Mouse (Mus musculus): ENCODE data around the gene Anp32e. TPM values are rescaled to one million over a fixed set of nuclear protein-coding genes. Genes with fewer than 3 reads are reported as not detected.
"Not testable (repeated sequence)": the region's sequence is repeated elsewhere in the genome, so short reads cannot be mapped to it uniquely, and the experiment has no call there.

The Anp32e gene
- 153 and 197 TPM in 2 replicates for total RNA-seq (2015; ENCODE audit: low replicate concordance)
- 541 and 717 TPM in 2 replicates for total RNA-seq (2017; ENCODE audit: low replicate concordance)

- peak; percentile 91 for ATAC-seq (replicated peaks; ENCODE audit: low FRiP score, poor library complexity, severe bottlenecking)
These were observed at the start of gene Anp32e for GRCm38 (mm10) chr3:95928658-95929503. Gene Anp32e (plus strand): TSS chr3:95929246.

- peak; percentile 97 for ATAC-seq (replicated peaks; ENCODE audit: low FRiP score, poor library complexity, severe bottlenecking)
These were observed 46.8 kb upstream of the Anp32e start, which contains the start of gene Ciart for GRCm38 (mm10) chr3:95881979-95882815. Gene Ciart (minus strand): TSS chr3:95882251.

GRCm38 (mm10) chr3:95882816-95883425 is 46.1 kb upstream of the Anp32e start:
- ATAC-seq (replicated peaks; ENCODE audit: low FRiP score, poor library complexity, severe bottlenecking) = no peak; the same call in 1 of the 2 replicates

- no peak for ATAC-seq (replicated peaks; ENCODE audit: low FRiP score, poor library complexity, severe bottlenecking)
These were observed 44.6 kb upstream of the Anp32e start for GRCm38 (mm10) chr3:95884400-95884799.

- no peak for ATAC-seq (replicated peaks; ENCODE audit: low FRiP score, poor library complexity, severe bottlenecking)
These were observed 41.5 kb upstream of the Anp32e start for GRCm38 (mm10) chr3:95887596-95887995.

- no peak for ATAC-seq (replicated peaks; ENCODE audit: low FRiP score, poor library complexity, severe bottlenecking)
These were observed 39.4 kb upstream of the Anp32e start for GRCm38 (mm10) chr3:95889664-95890063.

- no peak for ATAC-seq (replicated peaks; ENCODE audit: low FRiP score, poor library complexity, severe bottlenecking)
These were observed 37.6 kb upstream of the Anp32e start, which contains the start of gene BC028528 for GRCm38 (mm10) chr3:95891211-95892065. Gene BC028528 (minus strand): TSS chr3:95892005.

- no peak for ATAC-seq (replicated peaks; ENCODE audit: low FRiP score, poor library complexity, severe bottlenecking)
These were observed 36.7 kb upstream of the Anp32e start for GRCm38 (mm10) chr3:95892066-95893052.

GRCm38 (mm10) chr3:95893126-95893525 is 35.9 kb upstream of the Anp32e start:
- ATAC-seq (replicated peaks; ENCODE audit: low FRiP score, poor library complexity, severe bottlenecking) = no peak

- peak; percentile 99 for ATAC-seq (replicated peaks; ENCODE audit: low FRiP score, poor library complexity, severe bottlenecking)
These were observed 35.3 kb upstream of the Anp32e start, which contains the start of gene Aph1a for GRCm38 (mm10) chr3:95893606-95894316. Gene Aph1a (plus strand): TSS chr3:95893969.

GRCm38 (mm10) chr3:95894317-95895160 is 34.5 kb upstream of the Anp32e start:
- ATAC-seq (replicated peaks; ENCODE audit: low FRiP score, poor library complexity, severe bottlenecking) = 0 out of 2 replicates have a peak, but pooled peaks have one; percentile 2

- ATAC-seq (replicated peaks; ENCODE audit: low FRiP score, poor library complexity, severe bottlenecking) = not testable (repeated sequence)
These were observed 33.5 kb upstream of the Anp32e start for GRCm38 (mm10) chr3:95895501-95895900.

GRCm38 (mm10) chr3:95899800-95900524 is 29.1 kb upstream of the Anp32e start:
- no peak for ATAC-seq (replicated peaks; ENCODE audit: low FRiP score, poor library complexity, severe bottlenecking)

- ATAC-seq (replicated peaks; ENCODE audit: low FRiP score, poor library complexity, severe bottlenecking) = no peak
These were observed 27.3 kb upstream of the Anp32e start for GRCm38 (mm10) chr3:95901616-95902372.

GRCm38 (mm10) chr3:95902373-95902625 is 26.7 kb upstream of the Anp32e start:
- no peak for ATAC-seq (replicated peaks; ENCODE audit: low FRiP score, poor library complexity, severe bottlenecking)

Data from erythroid progenitor cell, adult 5-6 weeks (primary cell).